11 mouse cellular contexts compared by ENCODE assay signal in the genomic region with DNA sequence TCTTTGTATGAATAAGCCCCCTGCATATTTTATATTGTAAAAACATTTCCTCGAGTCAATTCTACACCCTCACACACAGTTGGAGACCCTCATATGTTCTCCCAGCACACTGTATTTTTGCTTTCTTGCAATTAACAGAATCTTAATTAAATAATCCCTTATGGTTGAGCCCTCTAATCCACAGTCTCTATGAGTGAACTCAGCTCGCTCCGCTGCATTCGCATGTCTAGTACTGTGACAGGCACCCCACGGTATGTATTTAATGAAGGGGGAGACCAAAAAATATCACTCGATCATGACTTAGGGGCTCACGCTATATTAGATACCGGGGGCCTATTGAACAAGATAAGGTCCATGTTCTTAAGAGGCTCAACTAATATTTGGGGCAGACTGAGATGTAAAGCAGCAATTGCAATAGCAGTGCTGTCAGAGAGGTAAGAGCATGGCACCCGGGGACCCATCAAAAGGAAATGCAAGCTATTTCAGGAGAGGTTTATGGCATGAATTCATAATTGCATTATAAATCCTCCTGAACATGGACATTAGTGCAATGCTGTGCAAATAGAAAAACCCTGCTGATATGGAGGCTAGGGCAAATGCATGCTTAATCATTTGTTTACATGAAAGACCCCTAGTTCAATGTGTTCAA.
"Had no signal": no experiment of that assay in that cellular context is flagged by ENCODE, and none has a peak within 500 bp of the region (broad histone marks: within the 10 kb centered on the region; RNA-seq: fewer than 3 reads in every experiment).

No protein-coding gene starts in this region.

- ATAC-seq: lung, postnatal 0 days had no signal

- DNase-seq: kidney, adult 2 months; kidney, postnatal 14 days; left cerebral cortex, postnatal 4 days; lung, adult 2 months; lung, postnatal 36 days; thymus, postnatal 4 days had no signal

- H3K4me2 ChIP-seq: kidney, embryonic 15.5 days; limb, embryonic 13.5 days had no signal

- H3K9ac ChIP-seq: kidney, embryonic 15.5 days; limb, embryonic 13.5 days; liver, embryonic 14.5 days had no signal

- H3K4me1 ChIP-seq: kidney, embryonic 15.5 days had no signal

- H3K4me3 ChIP-seq: kidney, embryonic 15.5 days; limb, embryonic 13.5 days had no signal

- H3K27ac ChIP-seq: kidney, embryonic 15.5 days; limb, embryonic 13.5 days; liver, embryonic 14.5 days; stomach, postnatal 0 days had no signal

- H3K27me3 ChIP-seq: kidney, embryonic 15.5 days; limb, embryonic 13.5 days had no signal

- H3K9me3 ChIP-seq: kidney, embryonic 15.5 days; limb, embryonic 13.5 days had no signal

- H3K36me3 ChIP-seq: kidney, embryonic 15.5 days; limb, embryonic 13.5 days had no signal
